Mouse (Mus musculus) spleen, adult 2 months (tissue): ENCODE measurements at regions not wholly inside any gene's neighbourhood (a gene's known extent, or its start where the extent isn't known, plus 50 kb on each side); places are given as distances from the start of the nearest gene placed in this dataset.

ENCODE experiments used
- CTCF ChIP-seq: fragments of 200-500 bp; IDR thresholded peaks from 2 replicates; pipeline ENCODE4 v1.5.1; 2011; ENCODE audit warnings: mild to moderate bottlenecking, inconsistent platforms; ENCODE audit not compliant: insufficient read depth, insufficient read length, insufficient replicate concordance; ENCODE audit errors: extremely low read depth
- POLR2A ChIP-seq: fragments of 200-500 bp; IDR thresholded peaks from 2 replicates; pipeline ENCODE4 v1.6.1; 2011; ENCODE audit warnings: low read depth, low read length, inconsistent platforms

DNA sequence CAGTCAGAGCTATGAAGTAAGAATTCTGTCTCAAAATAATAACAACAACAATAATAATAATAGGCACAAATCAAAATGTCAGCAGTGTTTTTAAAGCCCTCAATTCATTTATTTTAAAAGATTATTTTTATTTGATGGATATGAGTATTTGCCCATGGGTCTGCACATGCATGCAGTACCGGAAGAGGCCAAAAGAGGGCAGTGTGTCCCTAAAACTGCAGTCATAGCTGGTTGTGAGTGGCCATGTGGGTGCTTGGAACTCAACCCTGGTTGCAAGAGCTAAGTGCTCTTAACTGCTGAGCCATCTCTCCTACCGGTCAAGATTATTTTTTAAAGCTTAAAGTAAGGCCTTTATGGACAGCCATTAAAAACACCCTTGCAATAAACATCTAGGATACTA, 439.1 kb upstream of the Jarid2 start:
- TF ChIP-seq CTCF (no peak), POLR2A (no peak)
